ENCODE assay signal across 8 mouse cellular contexts in the genomic region with DNA sequence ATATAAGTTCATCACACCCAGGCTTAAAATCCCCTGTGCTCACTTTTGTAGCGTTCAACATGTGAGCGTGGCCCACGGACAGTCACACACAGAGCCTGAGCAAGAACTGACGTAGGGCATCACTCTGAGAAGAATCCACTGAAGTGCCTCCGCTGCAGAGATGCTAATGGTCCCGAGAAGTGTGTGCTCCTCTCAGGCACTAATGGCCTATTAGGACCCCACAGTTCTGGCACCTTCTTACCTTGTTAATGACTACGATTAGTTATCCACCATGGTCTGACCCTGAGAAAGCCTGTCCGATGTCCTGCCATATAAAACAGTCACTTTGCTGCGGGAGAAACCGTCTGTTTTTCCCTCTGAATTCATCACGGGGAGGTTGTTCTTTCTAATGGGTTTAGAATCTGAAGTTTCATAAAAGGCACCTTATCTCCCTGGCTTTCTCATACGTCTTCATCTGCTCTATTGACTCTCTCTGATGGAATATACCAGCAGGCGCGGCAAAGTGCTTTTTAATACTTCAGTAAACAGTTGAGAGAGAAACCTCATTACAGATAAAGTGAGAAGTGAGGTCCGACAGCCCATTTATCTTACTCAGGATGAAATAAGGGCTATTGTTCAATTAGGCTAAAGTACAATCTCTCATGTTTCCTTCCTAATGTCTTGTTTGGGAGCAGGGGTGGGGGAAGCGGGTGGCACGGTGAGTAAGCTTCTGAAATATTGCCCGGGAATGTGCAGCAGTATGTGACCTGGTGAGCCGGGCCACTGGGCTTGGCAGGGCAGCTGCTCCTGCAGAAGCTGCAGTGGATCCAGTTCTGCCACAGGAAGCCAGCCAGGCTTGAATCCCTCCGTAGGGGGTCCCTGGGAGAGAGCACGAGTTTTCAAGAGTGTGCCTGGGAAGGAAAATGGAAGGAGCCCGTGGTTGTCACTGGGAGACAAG. TPM values are rescaled to one million over a fixed set of nuclear protein-coding genes. Genes with fewer than 3 reads are reported as not detected.
A peak's percentile ranks its signal among the peaks of the same experiment; 100 is the strongest.
DNase-seq lines count a peak whose midpoint lies in the region; ATAC-seq lines count a peak whose summit lies in the region.

No protein-coding gene starts in this region.

- no peaks in the 10 kb centered on the region for H3K9me3 ChIP-seq in hindbrain, embryonic 13.5 days
- no peaks in the 10 kb centered on the region for H3K9me3 ChIP-seq in liver, embryonic 15.5 days (replicated peaks)
- H3K9me3 ChIP-seq in stomach, embryonic 16.5 days (replicated peaks; ENCODE audit: control insufficient read depth, low read length), result peaks cover 5% of the 10 kb centered on the region; the same call in 1 of the 2 replicates
- H3K9me3 ChIP-seq in midbrain, embryonic 16.5 days (replicated peaks; ENCODE audit: control insufficient read depth, low read length, poor library complexity, severe bottlenecking), result no peaks in the 10 kb centered on the region

- peak overlapping the region; percentile 33; the same call in 1 of the 2 replicates for H3K4me2 ChIP-seq in hindbrain, embryonic 13.5 days
- H3K4me2 ChIP-seq in liver, embryonic 15.5 days, result no peak overlapping the region; the same call in 1 of the 2 replicates
- H3K4me2 ChIP-seq in stomach, embryonic 16.5 days (ENCODE audit: low read depth, low read length), result peak overlapping the region; percentile 29
- H3K4me2 ChIP-seq in midbrain, embryonic 16.5 days (ENCODE audit: low read length), result no peak overlapping the region

- H3K4me3 ChIP-seq in hindbrain, embryonic 13.5 days, result no peak overlapping the region
- no peak overlapping the region for H3K4me3 ChIP-seq in liver, embryonic 15.5 days (replicated peaks)
- H3K4me3 ChIP-seq in stomach, embryonic 16.5 days (replicated peaks; ENCODE audit: low read length), result peak overlapping the region; percentile 14; the same call in 1 of the 2 replicates
- no peak overlapping the region for H3K4me3 ChIP-seq in midbrain, embryonic 16.5 days (ENCODE audit: low read depth, low read length)

- 40% methylated on average over 22 of the region's 22 CpGs for WGBS in hindbrain, embryonic 13.5 days
- 53% methylated on average over 22 of the region's 22 CpGs for WGBS in liver, embryonic 15.5 days (ENCODE audit: insufficient replicate concordance)
- WGBS in stomach, embryonic 16.5 days, result 25% methylated on average over 22 of the region's 22 CpGs
- WGBS in midbrain, embryonic 16.5 days, result 53% methylated on average over 22 of the region's 22 CpGs

- no peaks in the 10 kb centered on the region for H3K36me3 ChIP-seq in hindbrain, embryonic 13.5 days
- H3K36me3 ChIP-seq in liver, embryonic 15.5 days (replicated peaks), result no peaks in the 10 kb centered on the region
- H3K36me3 ChIP-seq in stomach, embryonic 16.5 days (ENCODE audit: control insufficient read depth, insufficient read depth, low read length), result no peaks in the 10 kb centered on the region
- no peaks in the 10 kb centered on the region for H3K36me3 ChIP-seq in midbrain, embryonic 16.5 days (ENCODE audit: control insufficient read depth, insufficient read depth, low read length)

- peak; percentile 69 for ATAC-seq in hindbrain, embryonic 13.5 days (ENCODE audit: low FRiP score)
- ATAC-seq in liver, embryonic 15.5 days (ENCODE audit: insufficient read depth), result no peak
- peak; percentile 47; the same call in 1 of the 2 replicates for ATAC-seq in stomach, embryonic 16.5 days (ENCODE audit: insufficient read depth, low FRiP score)
- ATAC-seq in midbrain, embryonic 16.5 days, result no peak

- no peak overlapping the region for H3K9ac ChIP-seq in hindbrain, embryonic 13.5 days
- no peak overlapping the region for H3K9ac ChIP-seq in liver, embryonic 15.5 days
- no peak overlapping the region for H3K9ac ChIP-seq in stomach, embryonic 16.5 days (ENCODE audit: low read length)
- H3K9ac ChIP-seq in midbrain, embryonic 16.5 days (ENCODE audit: low read depth, low read length), result no peak overlapping the region

- H3K4me1 ChIP-seq in hindbrain, embryonic 13.5 days (replicated peaks), result peaks cover 13% of the 10 kb centered on the region
- H3K4me1 ChIP-seq in liver, embryonic 15.5 days (replicated peaks), result peaks cover 72% of the 10 kb centered on the region
- peaks cover 8% of the 10 kb centered on the region for H3K4me1 ChIP-seq in stomach, embryonic 16.5 days (ENCODE audit: control insufficient read depth, insufficient read depth, low read length)
- H3K4me1 ChIP-seq in midbrain, embryonic 16.5 days (ENCODE audit: control insufficient read depth, insufficient read depth, low read length), result no peaks in the 10 kb centered on the region

- DNase-seq in adrenal gland, postnatal 14 days, result peak; percentile 77
- peak; percentile 66 for DNase-seq in gastrocnemius, adult 18-20 months (ENCODE audit: low spot score)
- no peak for DNase-seq in frontal cortex, adult 2 months (ENCODE audit: extremely low spot score in 1 of 2, low spot score in 1 of 2)
- DNase-seq in cerebellum, adult 8-10 months, result no peak

- peak overlapping the region; percentile 56; the same call in 1 of the 2 replicates for H3K27ac ChIP-seq in hindbrain, embryonic 13.5 days
- peak overlapping the region; percentile 42 for H3K27ac ChIP-seq in liver, embryonic 15.5 days (replicated peaks)
- H3K27ac ChIP-seq in stomach, embryonic 16.5 days (ENCODE audit: low read length), result no peak overlapping the region
- H3K27ac ChIP-seq in midbrain, embryonic 16.5 days (ENCODE audit: low read length), result no peak overlapping the region

- no peaks in the 10 kb centered on the region for H3K27me3 ChIP-seq in hindbrain, embryonic 13.5 days
- no peaks in the 10 kb centered on the region for H3K27me3 ChIP-seq in liver, embryonic 15.5 days
- H3K27me3 ChIP-seq in stomach, embryonic 16.5 days (ENCODE audit: control insufficient read depth, insufficient read depth, low read length), result no peaks in the 10 kb centered on the region
- no peaks in the 10 kb centered on the region for H3K27me3 ChIP-seq in midbrain, embryonic 16.5 days (ENCODE audit: control insufficient read depth, insufficient read depth, low read depth, low read length)

RNA-seq across cellular contexts. Expression of a gene that starts 55.5 kb away (rescaled TPM):
- total RNA-seq in adrenal gland, postnatal 14 days (2021), result 266 and 290 TPM in 2 replicates
- total RNA-seq in gastrocnemius, adult 18-20 months (2021), result 100 to 1,000 TPM; 332 to 386 TPM
- polyA plus RNA-seq in hindbrain, embryonic 13.5 days (2015; fragmentation: Nextera tagmentation; extraction: Ambion mirVana), result 109 and 113 TPM in 2 replicates
- polyA plus RNA-seq in liver, embryonic 15.5 days (2015; fragmentation: Nextera tagmentation; extraction: Ambion mirVana), result 79.7 and 86.7 TPM in 2 replicates
- 89.3 and 91.0 TPM in 2 replicates for polyA plus RNA-seq in stomach, embryonic 16.5 days (2015; fragmentation: Nextera tagmentation; extraction: Ambion mirVana)
- 31.0 and 32.3 TPM in 2 replicates for polyA plus RNA-seq in frontal cortex, adult 2 months (2012; rRNA removed)
- 117 and 118 TPM in 2 replicates for polyA plus RNA-seq in midbrain, embryonic 16.5 days (2015; fragmentation: Nextera tagmentation; extraction: Ambion mirVana)

Comparison
In these comparisons a context has a peak if more than half of its experiments do, and no peak if none do; other contexts are left out.
1. DNase-seq: peak in adrenal gland, postnatal 14 days (single experiment) and gastrocnemius, adult 18-20 months (single experiment); none in frontal cortex, adult 2 months (0 of 2) and cerebellum, adult 8-10 months (single experiment).
2. ATAC-seq: peak in hindbrain, embryonic 13.5 days (single experiment) and stomach, embryonic 16.5 days (single experiment); none in liver, embryonic 15.5 days (single experiment) and midbrain, embryonic 16.5 days (single experiment).
3. H3K27ac ChIP-seq: peak in hindbrain, embryonic 13.5 days (single experiment) and liver, embryonic 15.5 days (single experiment); none in stomach, embryonic 16.5 days (single experiment) and midbrain, embryonic 16.5 days (single experiment).
4. H3K4me2 ChIP-seq: peak in hindbrain, embryonic 13.5 days (single experiment) and stomach, embryonic 16.5 days (single experiment); none in liver, embryonic 15.5 days (single experiment) and midbrain, embryonic 16.5 days (single experiment).